Mouse (Mus musculus): ENCODE measurements at regions not wholly inside any gene's neighbourhood (a gene's known extent, or its start where the extent isn't known, plus 50 kb on each side); places are given as distances from the start of the nearest gene placed in this dataset.
"Not testable (repeated sequence)": the region's sequence is repeated elsewhere in the genome, so short reads cannot be mapped to it uniquely, and the experiment has no call there.

DNA sequence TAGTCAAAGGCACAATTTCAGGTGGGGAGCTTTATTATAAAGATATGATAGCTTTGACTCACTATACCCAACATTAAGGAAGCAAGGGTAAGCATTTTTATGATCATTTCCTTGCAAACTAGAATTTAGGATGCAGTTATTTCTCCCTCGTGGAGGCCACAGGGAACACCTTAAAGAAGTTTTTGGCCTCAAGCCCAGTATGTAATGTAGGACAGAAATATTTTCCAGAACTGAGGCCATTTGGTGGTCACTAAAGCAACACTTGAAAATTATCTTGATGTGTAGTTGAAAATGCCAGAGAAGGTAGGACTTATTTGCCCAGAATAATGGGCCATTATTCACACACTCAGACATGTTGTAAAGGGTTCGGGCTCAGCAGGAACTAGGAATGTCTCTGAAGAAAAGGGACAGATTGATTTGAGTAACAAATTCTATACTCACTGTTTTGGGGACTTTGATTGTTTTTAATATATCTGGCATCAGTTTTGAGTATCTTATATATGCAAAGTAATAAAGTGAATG lies 301.3 kb downstream of the Pros1 start:
- Histone ChIP-seq H3K9ac (replicated peaks; ENCODE audit: low read length) (no peak overlapping the region), H3K4me3 (ENCODE audit: low read length) (no peak overlapping the region), H3K4me1 (ENCODE audit: insufficient read depth, low read length) (no peaks in the 10 kb centered on the region), H3K27ac (no peak overlapping the region), H3K4me2 (ENCODE audit: low read depth, low read length) (no peak overlapping the region), H3K9me3 (ENCODE audit: low read length) (no peaks in the 10 kb centered on the region), H3K27me3 (ENCODE audit: insufficient read depth, low read length) (no peaks in the 10 kb centered on the region), H3K36me3 (ENCODE audit: insufficient read depth, low read length) (no peaks in the 10 kb centered on the region)
- TF ChIP-seq CTCF (IDR thresholded peaks at IDR 0.05; ENCODE audit: low read depth): no peak
- ATAC-seq (no peak), DNase-seq (ENCODE audit: low spot score) (no peak)
- WGBS: 64% methylated on average over 2 of the region's 2 CpGs

DNA sequence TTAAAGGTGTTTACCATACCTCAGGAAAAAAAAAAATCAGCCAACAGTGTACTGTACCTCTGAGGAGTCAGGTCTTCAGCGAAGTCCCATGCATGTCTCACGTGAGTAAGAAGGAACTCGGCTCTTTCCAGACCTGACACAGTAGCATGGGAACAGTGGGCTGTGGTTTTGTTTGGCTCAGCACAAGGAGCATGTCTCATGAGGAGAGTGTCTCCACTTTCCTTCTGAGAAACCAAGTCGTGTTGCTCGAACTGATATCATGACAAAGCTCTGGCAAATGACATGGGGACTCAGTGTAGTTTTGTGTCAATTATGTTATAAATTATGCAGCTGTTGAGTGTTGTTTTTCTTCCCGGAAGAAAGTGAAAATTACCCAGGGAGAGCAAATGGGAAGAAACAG lies 316.0 kb downstream of the Pros1 start:
- H3K27ac ChIP-seq: no peak overlapping the region
- no peak for DNase-seq (ENCODE audit: low spot score)
- no peaks in the 10 kb centered on the region for H3K36me3 ChIP-seq (ENCODE audit: insufficient read depth, low read length)
- WGBS: 68% methylated on average over 6 of the region's 6 CpGs
- no peak for TF ChIP-seq CTCF (IDR thresholded peaks at IDR 0.05; ENCODE audit: low read depth)
- H3K4me3 ChIP-seq (ENCODE audit: low read length): no peak overlapping the region
- no peak for ATAC-seq
- no peak overlapping the region for H3K4me2 ChIP-seq (ENCODE audit: low read depth, low read length)
- no peaks in the 10 kb centered on the region for H3K4me1 ChIP-seq (ENCODE audit: insufficient read depth, low read length)
- H3K27me3 ChIP-seq (ENCODE audit: insufficient read depth, low read length): no peaks in the 10 kb centered on the region
- H3K9me3 ChIP-seq (ENCODE audit: low read length): no peaks in the 10 kb centered on the region
- no peak overlapping the region for H3K9ac ChIP-seq (replicated peaks; ENCODE audit: low read length)

DNA sequence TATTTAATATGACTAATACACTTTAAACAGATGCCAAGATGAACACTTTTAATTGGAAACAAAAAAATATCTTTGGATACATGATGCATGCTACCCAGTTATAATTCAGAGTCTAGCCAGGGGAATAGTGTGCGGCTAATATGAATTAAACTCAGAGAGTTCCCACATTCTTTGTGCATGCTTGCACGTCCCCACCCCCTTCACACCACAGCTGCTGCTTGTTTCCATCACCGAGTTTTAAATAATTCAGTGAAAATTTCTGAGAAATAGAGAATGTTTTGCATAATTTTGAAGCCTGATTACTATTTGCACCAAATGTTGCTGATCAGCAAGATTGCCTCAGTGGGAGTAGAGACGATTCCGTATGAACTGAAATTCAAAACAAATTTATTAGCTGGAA lies 325.1 kb downstream of the Pros1 start:
- no peak for DNase-seq (ENCODE audit: low spot score)
- Histone ChIP-seq H3K36me3 (ENCODE audit: insufficient read depth, low read length) (no peaks in the 10 kb centered on the region), H3K9ac (replicated peaks; ENCODE audit: low read length) (no peak overlapping the region), H3K4me2 (ENCODE audit: low read depth, low read length) (no peak overlapping the region), H3K4me1 (ENCODE audit: insufficient read depth, low read length) (no peaks in the 10 kb centered on the region), H3K4me3 (ENCODE audit: low read length) (no peak overlapping the region), H3K9me3 (ENCODE audit: low read length) (no peaks in the 10 kb centered on the region), H3K27me3 (ENCODE audit: insufficient read depth, low read length) (no peaks in the 10 kb centered on the region), H3K27ac (no peak overlapping the region)
- no peak for TF ChIP-seq CTCF (IDR thresholded peaks at IDR 0.05; ENCODE audit: low read depth)
- ATAC-seq: no peak
- 53% methylated on average over 5 of the region's 5 CpGs for WGBS

DNA sequence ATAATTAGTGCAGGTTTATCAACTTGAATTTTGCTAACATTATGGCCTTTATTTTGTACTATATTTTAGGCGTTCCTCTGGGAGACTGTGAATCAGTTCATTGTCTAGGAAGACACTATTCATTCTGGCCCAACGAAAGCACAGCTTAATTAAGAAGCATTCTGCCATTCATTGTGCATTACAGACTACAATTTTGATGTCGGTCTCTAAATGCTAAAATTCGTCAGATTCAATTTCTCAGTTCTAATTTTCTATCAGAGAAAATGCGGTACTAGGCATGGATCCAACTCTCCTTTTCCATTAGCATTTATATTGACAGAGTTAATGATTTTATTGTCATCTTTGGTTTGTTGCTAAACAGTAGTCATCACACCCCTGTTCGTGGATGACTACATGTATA lies 337.1 kb downstream of the Pros1 start:
- H3K4me1 ChIP-seq (ENCODE audit: insufficient read depth, low read length): no peaks in the 10 kb centered on the region
- ATAC-seq (no peak), DNase-seq (ENCODE audit: low spot score) (peak; percentile 5)
- no peak overlapping the region for H3K4me2 ChIP-seq (ENCODE audit: low read depth, low read length)
- no peaks in the 10 kb centered on the region for H3K27me3 ChIP-seq (ENCODE audit: insufficient read depth, low read length)
- no peak overlapping the region for H3K4me3 ChIP-seq (ENCODE audit: low read length)
- no peak for TF ChIP-seq CTCF (IDR thresholded peaks at IDR 0.05; ENCODE audit: low read depth)
- no peaks in the 10 kb centered on the region for H3K36me3 ChIP-seq (ENCODE audit: insufficient read depth, low read length)
- 52% methylated on average over 6 of the region's 6 CpGs for WGBS
- no peaks in the 10 kb centered on the region for H3K9me3 ChIP-seq (ENCODE audit: low read length)
- no peak overlapping the region for H3K27ac ChIP-seq
- no peak overlapping the region for H3K9ac ChIP-seq (replicated peaks; ENCODE audit: low read length)

DNA sequence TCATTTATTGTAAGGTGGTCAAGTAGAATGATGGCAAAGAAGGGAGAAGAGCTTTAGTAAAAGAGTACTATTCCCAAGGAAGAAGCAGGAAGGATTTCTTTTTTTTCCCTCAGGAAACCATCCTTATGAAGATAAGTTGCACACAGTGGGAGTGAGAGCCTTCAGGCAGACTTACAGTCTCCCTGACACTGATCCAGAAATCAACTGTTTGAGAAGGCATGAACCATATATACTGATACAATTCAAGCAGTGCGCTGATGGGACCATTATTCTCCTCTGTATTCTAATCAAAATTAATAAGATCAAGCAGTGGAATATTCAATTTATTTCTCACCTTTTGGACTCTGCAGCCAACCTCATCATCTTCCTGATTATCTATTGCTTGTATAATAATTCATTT lies 337.5 kb downstream of the Pros1 start:
- no peak for TF ChIP-seq CTCF (IDR thresholded peaks at IDR 0.05; ENCODE audit: low read depth)
- WGBS: 78% methylated on average over 1 of the region's 1 CpGs
- Histone ChIP-seq H3K4me2 (ENCODE audit: low read depth, low read length) (no peak overlapping the region), H3K4me1 (ENCODE audit: insufficient read depth, low read length) (no peaks in the 10 kb centered on the region), H3K27ac (no peak overlapping the region), H3K27me3 (ENCODE audit: insufficient read depth, low read length) (no peaks in the 10 kb centered on the region), H3K36me3 (ENCODE audit: insufficient read depth, low read length) (no peaks in the 10 kb centered on the region), H3K9me3 (ENCODE audit: low read length) (no peaks in the 10 kb centered on the region), H3K4me3 (ENCODE audit: low read length) (no peak overlapping the region), H3K9ac (replicated peaks; ENCODE audit: low read length) (no peak overlapping the region)
- ATAC-seq (no peak), DNase-seq (ENCODE audit: low spot score) (no peak)

DNA sequence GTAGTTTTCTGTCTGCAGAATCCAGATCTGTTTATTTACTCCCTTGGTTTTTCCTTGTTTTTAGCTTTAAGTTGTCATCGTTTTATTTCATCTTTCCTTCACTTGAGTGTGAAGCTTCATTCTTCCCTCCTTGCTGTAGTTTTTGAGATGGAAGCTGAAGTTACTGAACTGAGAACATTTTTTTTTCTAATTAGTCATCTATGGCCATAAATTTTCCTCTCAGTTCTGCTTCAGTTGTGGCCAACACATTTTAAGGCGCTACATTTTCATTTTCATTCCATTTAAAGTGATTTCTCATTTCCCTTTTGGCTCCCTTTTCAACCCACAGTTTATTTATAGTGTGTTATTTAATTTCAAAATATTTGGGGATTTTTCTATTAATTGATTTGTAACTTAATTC lies 340.5 kb downstream of the Pros1 start:
- H3K9ac ChIP-seq (replicated peaks; ENCODE audit: low read length): no peak overlapping the region
- no peak overlapping the region for H3K27ac ChIP-seq
- no peaks in the 10 kb centered on the region for H3K9me3 ChIP-seq (ENCODE audit: low read length)
- no peaks in the 10 kb centered on the region for H3K36me3 ChIP-seq (ENCODE audit: insufficient read depth, low read length)
- DNase-seq (ENCODE audit: low spot score) (no peak), ATAC-seq (no peak)
- H3K27me3 ChIP-seq (ENCODE audit: insufficient read depth, low read length): no peaks in the 10 kb centered on the region
- H3K4me3 ChIP-seq (ENCODE audit: low read length): no peak overlapping the region
- H3K4me2 ChIP-seq (ENCODE audit: low read depth, low read length): no peak overlapping the region
- WGBS: 88% methylated on average over 2 of the region's 2 CpGs
- H3K4me1 ChIP-seq (ENCODE audit: insufficient read depth, low read length): no peaks in the 10 kb centered on the region
- TF ChIP-seq CTCF (IDR thresholded peaks at IDR 0.05; ENCODE audit: low read depth): no peak

DNA sequence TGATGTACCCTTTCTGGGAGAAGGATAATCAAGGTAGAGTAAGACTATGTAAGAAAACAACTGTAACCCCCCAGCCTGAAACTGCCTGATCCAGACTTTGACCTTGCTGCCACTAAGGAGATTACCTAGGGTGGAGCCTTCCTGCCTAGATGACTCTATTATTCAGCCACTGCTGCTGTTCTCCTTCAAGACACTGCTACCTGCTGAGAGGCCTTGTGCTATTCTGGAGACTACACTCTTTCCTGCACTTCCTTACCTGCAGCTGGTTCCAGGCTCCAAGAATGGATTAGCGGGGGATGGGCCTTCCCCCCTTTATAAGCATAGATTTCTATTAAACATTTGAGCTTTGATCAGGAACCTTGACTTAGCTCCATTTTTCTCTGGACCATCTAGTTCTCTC lies 359.4 kb downstream of the Pros1 start:
- not testable (repeated sequence) for H3K9ac ChIP-seq (replicated peaks; ENCODE audit: low read length); DNase-seq (ENCODE audit: low spot score); H3K27me3 ChIP-seq (ENCODE audit: insufficient read depth, low read length); H3K9me3 ChIP-seq (ENCODE audit: low read length); H3K4me1 ChIP-seq (ENCODE audit: insufficient read depth, low read length); H3K36me3 ChIP-seq (ENCODE audit: insufficient read depth, low read length); H3K4me3 ChIP-seq (ENCODE audit: low read length); H3K4me2 ChIP-seq (ENCODE audit: low read depth, low read length); ATAC-seq; H3K27ac ChIP-seq
- WGBS: 82% methylated on average over 1 of the region's 1 CpGs
